Mouse (Mus musculus) midbrain, embryonic 10.5 days (tissue): Measurements from ENCODE around the gene Hnrnph1. TPM values are rescaled to one million over a fixed set of nuclear protein-coding genes. Genes with fewer than 3 reads are reported as not detected.

Source experiments
- DNase-seq: peaks from one replicate; pipeline ENCODE4 v3.0.0-alpha.2; 2017; ENCODE audit warnings: low spot score
- H3K27ac ChIP-seq: fragments of 300-500 bp; sonication (generic); replicated peaks from 2 replicates; pipeline ENCODE4 v1.5.1; 2016; ENCODE audit warnings: mild to moderate bottlenecking
- H3K27me3 ChIP-seq: fragments of 300-500 bp; sonication (generic); 2 replicates; pipeline ENCODE4 v1.6.1; 2016; ENCODE audit warnings: low read depth, mild to moderate bottlenecking; ENCODE audit not compliant: poor library complexity, severe bottlenecking
- H3K36me3 ChIP-seq: fragments of 300-500 bp; sonication (generic); 2 replicates; pipeline ENCODE4 v1.6.1; 2016; ENCODE audit warnings: mild to moderate bottlenecking, moderate library complexity
- H3K4me1 ChIP-seq: fragments of 300-500 bp; sonication (generic); 2 replicates; pipeline ENCODE4 v1.6.1; 2016
- H3K4me3 ChIP-seq: fragments of 300-500 bp; sonication (generic); 2 replicates; pipeline ENCODE4 v1.5.1; 2016; ENCODE audit warnings: mild to moderate bottlenecking, moderate library complexity
- H3K9me3 ChIP-seq: fragments of 300-500 bp; sonication (generic); replicated peaks from 2 replicates; pipeline ENCODE4 v1.6.1; 2016; ENCODE audit warnings: mild to moderate bottlenecking
- WGBS: fragments of 180-500 bp; shearing (Covaris S2); methylation state at CpG from one replicate; pipeline ENCODE4 v1.1.7; 2016; 5-methylcytosine and 5-hydroxymethylcytosine counted together
- polyA plus RNA-seq: library from polyadenylated mRNA; unstranded; fragments of >200 nt; fragmentation: Nextera tagmentation; extraction: Ambion mirVana; gene quantifications from 2 replicates; pipeline ENCODE4 v1.2.1, GENCODE M21; 2016

Gene Hnrnph1
- polyA plus RNA-seq, 1 experiment from 2014 or later = 612 TPM

DNA sequence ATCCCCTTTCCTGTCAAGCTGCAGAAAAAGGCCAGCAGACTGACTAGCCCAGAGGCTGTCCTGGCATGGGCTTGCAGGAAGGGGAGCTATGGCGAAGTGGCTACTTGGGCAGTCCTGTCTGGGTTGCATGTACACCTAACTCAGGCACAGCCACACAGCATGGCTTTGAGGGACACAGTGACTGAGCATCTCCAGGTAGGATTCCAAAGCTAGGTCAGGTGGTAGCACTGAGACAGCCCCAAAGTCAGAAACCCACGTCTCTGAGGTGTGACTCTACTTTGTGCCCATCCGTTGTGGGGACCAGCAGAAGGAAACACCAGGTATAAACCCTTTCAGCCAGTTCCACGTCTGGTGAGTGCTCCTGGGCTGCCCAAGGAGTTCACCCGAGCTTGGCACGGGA, 16.5 kb downstream of the Hnrnph1 start:
- no peak overlapping the region for H3K4me3 ChIP-seq
- H3K9me3 ChIP-seq = no peaks in the 10 kb centered on the region
- 89% methylated on average over 6 of the region's 6 CpGs for WGBS
- H3K36me3 ChIP-seq = peaks cover 88% of the 10 kb centered on the region
- no peaks in the 10 kb centered on the region for H3K27me3 ChIP-seq
- DNase-seq = no peak
- H3K4me1 ChIP-seq = peaks cover 9% of the 10 kb centered on the region; the same call in 1 of the 2 replicates
- H3K27ac ChIP-seq = no peak overlapping the region

DNA sequence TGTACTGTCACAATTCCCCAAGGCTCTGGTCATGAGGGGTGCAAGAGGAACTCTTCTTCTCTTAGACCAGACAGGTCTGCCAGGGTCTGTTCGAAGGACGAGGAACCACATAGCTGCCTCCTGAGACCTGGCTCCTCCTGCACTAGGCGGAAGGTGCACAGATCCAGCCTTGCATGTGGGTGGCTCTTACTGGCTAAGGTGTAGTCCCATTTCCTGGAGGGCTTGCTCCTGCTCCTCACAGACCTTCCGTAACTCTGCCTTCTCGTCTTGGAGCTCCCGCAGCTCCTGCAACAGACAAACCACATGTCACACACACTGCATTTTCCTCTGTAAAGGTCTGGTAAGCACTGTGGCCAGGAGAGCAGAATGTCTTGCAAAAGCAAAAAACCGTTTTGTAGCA, 17.9 kb downstream of the Hnrnph1 start:
- peaks cover 91% of the 10 kb centered on the region for H3K36me3 ChIP-seq

DNA sequence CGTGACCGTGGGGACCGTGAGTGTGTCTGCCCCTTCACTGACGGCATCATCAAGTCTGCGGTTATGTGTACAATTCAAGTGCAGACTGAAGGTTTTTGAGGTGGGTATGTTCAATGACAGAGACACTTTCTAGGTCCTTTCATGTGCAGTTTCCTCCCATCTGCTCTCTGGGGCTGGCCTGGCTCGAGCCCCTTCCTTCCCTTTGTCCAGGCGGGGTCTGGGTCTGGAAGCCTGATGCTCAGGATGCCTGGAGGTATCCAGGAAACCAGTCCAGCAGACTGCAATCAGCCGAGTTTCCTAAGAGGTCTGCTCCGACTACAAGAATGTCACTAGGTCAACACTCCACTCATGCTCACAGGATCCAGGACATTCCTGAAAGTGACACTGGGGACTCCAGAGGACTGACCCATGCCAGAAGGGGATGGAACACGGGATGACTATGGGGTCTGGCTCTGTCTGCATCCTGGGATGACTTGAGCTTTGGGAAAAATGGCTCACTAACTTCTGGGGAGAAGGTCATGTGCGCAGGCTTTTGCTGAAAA, 20.0 kb downstream of the Hnrnph1 start:
- Histone ChIP-seq H3K9me3 (no peaks in the 10 kb centered on the region), H3K4me1 (peaks cover 9% of the 10 kb centered on the region; the same call in 1 of the 2 replicates), H3K27me3 (no peaks in the 10 kb centered on the region), H3K4me3 (no peak overlapping the region), H3K36me3 (peaks cover 91% of the 10 kb centered on the region), H3K27ac (peak overlapping the region; percentile 46; the same call in 1 of the 2 replicates)
- DNase-seq = no peak
- WGBS = 73% methylated on average over 11 of the region's 11 CpGs

More for the DNA sequence above, 17.9 kb downstream of the Hnrnph1 start:
- H3K27me3 ChIP-seq = no peaks in the 10 kb centered on the region
- H3K4me1 ChIP-seq = peaks cover 9% of the 10 kb centered on the region; the same call in 1 of the 2 replicates
- no peak overlapping the region for H3K27ac ChIP-seq
- DNase-seq = no peak
- WGBS = 92% methylated on average over 7 of the region's 7 CpGs
- H3K4me3 ChIP-seq = no peak overlapping the region
- H3K9me3 ChIP-seq = no peaks in the 10 kb centered on the region

DNA sequence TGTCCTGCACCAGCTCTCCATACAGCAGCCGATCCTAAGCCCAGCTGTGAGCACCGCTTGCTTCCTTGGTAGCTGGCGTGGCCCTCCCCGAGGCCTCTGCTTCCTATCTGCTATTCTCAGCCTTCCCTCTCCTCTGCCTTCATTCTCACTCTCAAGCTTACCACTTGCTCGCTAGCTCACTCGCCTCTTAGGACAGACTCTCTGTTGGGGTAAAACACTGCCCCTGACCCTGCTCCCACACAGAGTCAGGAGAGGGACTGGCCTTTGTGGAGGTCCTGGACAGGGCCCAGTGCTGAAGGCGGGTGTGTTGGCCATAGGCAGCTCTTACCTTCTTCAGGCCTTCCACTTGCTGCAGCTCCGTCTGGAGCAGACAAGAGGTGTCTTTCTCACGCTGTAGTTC, 20.5 kb downstream of the Hnrnph1 start:
- no peaks in the 10 kb centered on the region for H3K9me3 ChIP-seq
- no peak for DNase-seq
- peaks cover 9% of the 10 kb centered on the region; the same call in 1 of the 2 replicates for H3K4me1 ChIP-seq
- H3K36me3 ChIP-seq = peaks cover 93% of the 10 kb centered on the region
- H3K4me3 ChIP-seq = no peak overlapping the region
- H3K27ac ChIP-seq = peak overlapping the region; percentile 46
- no peaks in the 10 kb centered on the region for H3K27me3 ChIP-seq
- WGBS = 86% methylated on average over 9 of the region's 9 CpGs

DNA sequence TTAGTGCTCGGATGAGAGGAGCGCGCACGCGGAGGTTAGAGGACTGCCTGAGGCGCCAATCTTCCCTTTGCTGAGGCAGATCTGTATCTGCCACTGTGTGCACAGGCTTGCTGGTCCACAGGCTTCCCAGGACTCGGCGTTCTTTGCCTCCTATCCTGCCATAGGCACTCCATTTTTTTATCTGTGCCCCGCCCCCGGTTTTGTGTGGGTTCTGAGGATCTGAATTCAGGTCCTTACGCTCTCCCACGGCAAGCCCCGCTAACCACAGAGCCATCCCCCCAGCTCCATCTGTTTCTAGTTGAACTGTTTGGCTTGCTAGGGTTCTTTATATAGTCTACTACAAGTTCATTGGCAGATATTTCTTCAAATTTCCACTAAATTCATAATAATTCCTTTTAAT, 22.0 kb downstream of the Hnrnph1 start:
- no peak overlapping the region for H3K27ac ChIP-seq
- WGBS = 90% methylated on average over 13 of the region's 13 CpGs
- H3K4me3 ChIP-seq = no peak overlapping the region
- H3K36me3 ChIP-seq = peaks cover 94% of the 10 kb centered on the region
- no peaks in the 10 kb centered on the region for H3K9me3 ChIP-seq
- peaks cover 9% of the 10 kb centered on the region; the same call in 1 of the 2 replicates for H3K4me1 ChIP-seq
- no peak for DNase-seq
- no peaks in the 10 kb centered on the region for H3K27me3 ChIP-seq

DNA sequence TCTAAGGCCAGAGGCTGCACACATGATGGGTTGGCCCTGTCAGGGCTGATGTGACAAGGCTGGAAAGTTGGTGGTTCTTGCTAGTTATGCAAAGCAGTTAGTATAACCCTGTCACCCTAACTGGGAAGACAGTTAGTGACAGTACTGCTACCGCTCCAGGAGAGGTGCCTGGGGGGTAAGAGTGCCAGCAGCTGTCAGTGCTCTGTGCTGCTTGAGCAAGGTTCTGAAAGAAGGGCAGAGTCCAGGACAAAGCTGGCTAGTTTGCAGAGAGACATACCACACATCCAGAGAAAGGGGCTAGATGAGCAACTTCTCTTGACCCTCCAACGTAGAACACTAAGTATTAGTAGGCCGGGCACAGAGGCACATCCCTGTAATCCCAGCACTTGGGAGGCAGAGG, 25.7 kb downstream of the Hnrnph1 start:
- DNase-seq = no peak
- H3K4me1 ChIP-seq = 0 out of 2 replicates have a peak, but pooled peaks cover under 1% of the 10 kb centered on the region
- 91% methylated on average over 3 of the region's 3 CpGs for WGBS
- H3K36me3 ChIP-seq = peaks cover 94% of the 10 kb centered on the region
- H3K9me3 ChIP-seq = no peaks in the 10 kb centered on the region
- H3K4me3 ChIP-seq = no peak overlapping the region
- H3K27me3 ChIP-seq = no peaks in the 10 kb centered on the region
- no peak overlapping the region for H3K27ac ChIP-seq

DNA sequence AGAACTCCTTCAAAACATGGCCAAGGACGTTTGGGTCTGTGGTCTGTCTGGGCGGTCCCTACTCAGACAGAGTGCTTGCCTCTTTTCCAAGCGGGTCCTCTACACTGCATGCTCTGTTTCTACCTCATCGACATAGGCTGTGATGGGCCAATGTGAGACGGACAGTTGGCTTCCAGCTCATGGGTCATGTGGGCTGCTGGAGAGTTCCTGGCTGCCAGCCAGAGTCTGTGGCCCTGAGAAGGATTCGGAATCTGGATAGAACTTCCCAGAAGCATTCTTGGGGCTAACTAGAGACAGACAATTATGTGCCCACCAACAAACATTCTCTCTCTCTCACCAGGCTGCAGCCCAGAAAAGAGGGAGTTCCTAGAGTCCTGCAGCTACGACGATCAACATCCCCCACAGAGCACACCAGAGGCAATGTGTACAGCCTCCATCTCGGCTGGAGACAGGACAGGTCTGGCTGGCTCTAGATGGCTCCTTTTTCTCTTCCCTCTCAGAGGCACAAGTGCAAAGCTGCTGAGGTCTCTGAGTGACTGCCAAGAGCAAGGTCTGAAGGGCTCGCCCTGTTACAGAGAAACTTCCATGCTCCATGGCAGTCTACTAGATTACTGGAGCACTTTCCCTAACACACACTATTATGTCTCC, 26.7 kb downstream of the Hnrnph1 start:
- no peaks in the 10 kb centered on the region for H3K27me3 ChIP-seq
- H3K4me1 ChIP-seq = no peaks in the 10 kb centered on the region
- no peak overlapping the region for H3K4me3 ChIP-seq
- H3K9me3 ChIP-seq = no peaks in the 10 kb centered on the region
- no peak overlapping the region for H3K27ac ChIP-seq
- 87% methylated on average over 10 of the region's 10 CpGs for WGBS
- DNase-seq = no peak
- peaks cover 87% of the 10 kb centered on the region for H3K36me3 ChIP-seq

DNA sequence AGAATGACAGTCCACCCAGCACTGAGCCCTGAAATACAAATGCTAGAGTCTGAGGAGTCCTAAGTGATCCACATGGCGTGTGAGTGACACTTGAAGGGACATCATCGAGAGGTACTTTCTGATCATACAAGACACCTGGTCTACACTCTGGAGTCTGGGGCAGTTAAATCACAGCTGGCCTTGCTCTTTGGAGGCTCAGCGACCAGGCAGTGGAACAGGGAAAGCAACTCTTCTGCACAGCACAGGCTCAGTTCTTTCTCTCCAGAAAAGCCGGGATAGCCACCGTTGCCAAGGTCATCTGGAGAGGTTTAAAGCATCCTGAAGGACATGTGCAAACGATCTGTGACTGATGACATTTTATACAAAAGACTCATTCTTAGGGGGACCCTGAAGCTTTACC, 30.4 kb downstream of the Hnrnph1 start:
- no peaks in the 10 kb centered on the region for H3K9me3 ChIP-seq
- peaks cover 75% of the 10 kb centered on the region for H3K36me3 ChIP-seq
- 82% methylated on average over 6 of the region's 6 CpGs for WGBS
- H3K4me1 ChIP-seq = no peaks in the 10 kb centered on the region
- no peak overlapping the region for H3K27ac ChIP-seq
- H3K27me3 ChIP-seq = no peaks in the 10 kb centered on the region
- no peak for DNase-seq
- no peak overlapping the region for H3K4me3 ChIP-seq

DNA sequence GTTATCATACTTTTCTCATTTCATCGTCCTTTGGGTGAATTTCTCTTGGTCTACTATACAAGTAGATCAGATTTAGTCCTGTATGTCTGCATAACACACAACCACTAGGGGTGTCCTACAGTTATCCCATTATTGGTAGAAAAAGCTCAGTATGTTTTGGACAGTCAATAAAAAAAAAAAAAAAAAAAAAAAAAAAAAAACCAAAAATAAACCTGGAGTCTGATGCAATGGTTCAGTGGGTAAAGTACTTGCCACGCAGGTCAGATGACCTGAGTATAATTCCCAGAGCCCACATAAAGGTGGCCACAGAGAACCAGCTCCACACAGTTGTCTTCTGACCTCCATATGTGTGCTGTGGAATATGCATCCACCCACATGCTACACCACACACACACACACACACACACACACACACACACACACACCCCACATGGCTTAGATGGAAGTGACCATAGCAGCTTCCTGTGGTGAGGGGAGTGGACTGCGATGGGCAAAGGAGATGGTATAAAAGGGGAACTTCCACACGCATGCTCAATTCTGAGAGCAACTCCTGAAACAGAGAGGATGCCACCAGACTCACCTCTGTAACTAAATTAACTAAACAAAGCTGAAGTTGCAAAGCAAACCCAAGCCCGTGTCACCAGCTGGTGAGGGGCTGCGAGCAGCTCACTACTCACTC, 38.9 kb downstream of the Hnrnph1 start:
- no peaks in the 10 kb centered on the region for H3K27me3 ChIP-seq
- no peak for DNase-seq
- WGBS = 94% methylated on average over 6 of the region's 6 CpGs
- no peaks in the 10 kb centered on the region for H3K4me1 ChIP-seq
- H3K36me3 ChIP-seq = peaks cover 69% of the 10 kb centered on the region
- no peaks in the 10 kb centered on the region for H3K9me3 ChIP-seq
- no peak overlapping the region for H3K4me3 ChIP-seq
- H3K27ac ChIP-seq = no peak overlapping the region

DNA sequence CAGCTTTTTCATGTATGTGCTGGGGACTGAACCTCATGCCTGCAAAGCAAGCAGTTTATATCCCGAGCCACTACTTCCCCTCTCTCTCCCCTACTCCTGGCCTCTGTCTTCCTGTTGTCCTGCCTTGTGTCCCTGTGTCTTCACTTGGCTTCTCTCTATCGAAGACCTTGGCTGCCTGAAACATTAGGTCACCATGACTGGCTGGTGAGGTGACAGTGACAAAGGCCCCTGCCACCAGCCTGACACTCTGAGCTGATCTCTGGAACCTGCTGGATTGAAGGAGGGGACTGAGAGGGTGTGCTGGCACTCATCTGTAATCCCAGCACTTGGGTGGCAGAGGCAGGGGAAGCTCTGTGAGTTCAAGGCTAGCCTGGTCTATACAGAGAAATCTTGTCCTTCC, 41.1 kb downstream of the Hnrnph1 start:
- WGBS = 79% methylated on average over 2 of the region's 2 CpGs
- Histone ChIP-seq H3K27ac (no peak overlapping the region), H3K4me1 (peaks cover 8% of the 10 kb centered on the region), H3K4me3 (no peak overlapping the region), H3K36me3 (peaks cover 60% of the 10 kb centered on the region), H3K27me3 (no peaks in the 10 kb centered on the region), H3K9me3 (no peaks in the 10 kb centered on the region)
- DNase-seq = no peak

DNA sequence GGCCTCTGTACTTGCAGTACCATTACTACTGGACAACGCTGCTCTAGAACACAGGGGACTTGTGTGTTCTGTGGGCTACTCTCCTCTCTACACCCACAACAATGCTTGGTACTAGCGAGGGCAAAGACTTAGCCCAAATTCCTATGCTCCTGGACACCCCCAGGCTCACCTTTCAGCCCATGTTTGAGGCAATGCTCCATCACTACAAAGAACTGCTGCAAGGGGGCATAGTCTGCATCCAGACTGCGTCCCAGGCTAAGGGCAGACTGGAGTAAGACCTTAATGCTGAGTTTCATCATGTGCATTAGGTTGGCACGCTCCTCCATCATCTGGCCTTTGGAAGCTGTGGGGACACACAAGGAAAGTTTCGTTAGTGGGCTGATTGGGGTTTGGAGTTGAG, 44.7 kb downstream of the Hnrnph1 start:
- DNase-seq = no peak
- H3K9me3 ChIP-seq = no peaks in the 10 kb centered on the region
- peak overlapping the region; percentile 81 for H3K27ac ChIP-seq
- H3K36me3 ChIP-seq = peaks cover 29% of the 10 kb centered on the region
- peaks cover 8% of the 10 kb centered on the region for H3K4me1 ChIP-seq
- H3K4me3 ChIP-seq = peak overlapping the region; percentile 58
- H3K27me3 ChIP-seq = no peaks in the 10 kb centered on the region
- 47% methylated on average over 5 of the region's 5 CpGs for WGBS

DNA sequence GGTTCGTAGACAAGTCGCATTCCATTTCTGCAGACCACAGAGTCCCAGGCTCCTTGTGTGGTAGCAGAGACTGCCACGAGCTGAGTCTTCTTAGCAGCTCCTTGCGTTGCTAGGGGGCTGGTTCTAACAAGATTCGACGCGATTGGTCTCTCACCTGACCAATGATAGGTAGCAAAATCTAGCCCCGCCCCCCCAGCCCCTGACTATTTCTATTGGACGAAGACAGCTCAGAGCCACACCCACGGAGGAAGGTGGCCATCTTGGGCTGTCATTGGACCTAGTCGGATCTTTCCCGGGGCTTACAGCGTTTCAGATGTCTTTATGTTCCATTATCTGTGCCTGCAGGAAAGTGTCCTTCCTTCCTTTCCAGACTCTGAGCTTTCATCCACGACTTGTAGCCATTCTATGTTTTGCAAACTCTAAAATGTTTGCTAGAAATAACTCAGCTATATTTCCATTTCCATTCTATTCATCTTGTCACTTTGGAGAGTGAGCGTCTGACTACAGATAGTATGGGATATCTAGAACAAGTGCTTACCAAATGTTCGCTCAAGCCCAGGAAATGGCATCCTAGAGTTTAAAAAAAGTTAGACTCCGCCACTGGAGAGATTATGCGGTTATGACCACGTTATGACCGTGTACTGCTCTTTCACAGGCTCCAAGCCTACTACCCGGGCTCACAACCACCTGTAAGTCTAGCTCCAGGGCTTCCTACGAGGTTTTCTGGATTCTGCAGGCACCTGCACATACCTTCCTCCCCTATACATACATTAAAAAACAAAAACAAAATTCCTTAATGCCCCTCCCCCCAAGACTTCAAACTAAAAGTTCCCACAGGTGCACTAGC, 45.4 kb downstream of the Hnrnph1 start:
- 25% methylated on average over 22 of the region's 22 CpGs for WGBS
- Histone ChIP-seq H3K36me3 (peaks cover 22% of the 10 kb centered on the region), H3K4me3 (peak overlapping the region; percentile 58), H3K27me3 (no peaks in the 10 kb centered on the region), H3K27ac (peak overlapping the region; percentile 81), H3K4me1 (peaks cover 8% of the 10 kb centered on the region), H3K9me3 (no peaks in the 10 kb centered on the region)
- DNase-seq = peak; percentile 94
